Mouse (Mus musculus): ENCODE measurements around the gene Cbln4.

Gene Cbln4

GRCm38 (mm10) chr2:172043235-172043610 is at the start of gene Cbln4:
Gene Cbln4 (minus strand): TSS chr2:172043466.
- DNase-seq = no peak

- no peak for DNase-seq
Measured at GRCm38 (mm10) chr2:172078596-172078995, 35.3 kb upstream of the Cbln4 start.

GRCm38 (mm10) chr2:172076295-172076694 is 33.0 kb upstream of the Cbln4 start:
- DNase-seq = no peak

GRCm38 (mm10) chr2:172062876-172063275 is 19.6 kb upstream of the Cbln4 start:
- no peak for DNase-seq

GRCm38 (mm10) chr2:172059747-172060146 is 16.5 kb upstream of the Cbln4 start:
- DNase-seq = no peak

GRCm38 (mm10) chr2:172058936-172059665 is 15.8 kb upstream of the Cbln4 start:
- DNase-seq = no peak

GRCm38 (mm10) chr2:172046002-172046401 is 2.7 kb upstream of the Cbln4 start:
- no peak for DNase-seq

GRCm38 (mm10) chr2:172042607-172043234 is 545 bp downstream of the Cbln4 start:
- DNase-seq = no peak

- DNase-seq = no peak
Measured at GRCm38 (mm10) chr2:172042125-172042524, 1.1 kb downstream of the Cbln4 start.

GRCm38 (mm10) chr2:172040859-172041258 is 2.4 kb downstream of the Cbln4 start:
- DNase-seq = no peak

- DNase-seq = no peak
Measured at GRCm38 (mm10) chr2:172039601-172040000, 3.7 kb downstream of the Cbln4 start.

- DNase-seq = no peak
Measured at GRCm38 (mm10) chr2:172034281-172034680, 9.0 kb downstream of the Cbln4 start.

- DNase-seq = no peak
Measured at GRCm38 (mm10) chr2:172025459-172026130, 17.7 kb downstream of the Cbln4 start.

GRCm38 (mm10) chr2:172006726-172007125 is 36.5 kb downstream of the Cbln4 start:
- no peak for DNase-seq

GRCm38 (mm10) chr2:172005970-172006369 is 37.3 kb downstream of the Cbln4 start:
- DNase-seq = no peak

- no peak for DNase-seq
Measured at GRCm38 (mm10) chr2:172004029-172004984, 39.0 kb downstream of the Cbln4 start.

- no peak for DNase-seq
Measured at GRCm38 (mm10) chr2:171996979-171997686, 46.1 kb downstream of the Cbln4 start.

- DNase-seq = no peak
Measured at GRCm38 (mm10) chr2:171994861-171995260, 48.4 kb downstream of the Cbln4 start.

GRCm38 (mm10) chr2:171994240-171994639 is 49.0 kb downstream of the Cbln4 start:
- DNase-seq = no peak

GRCm38 (mm10) chr2:171986686-171987085 is 56.6 kb downstream of the Cbln4 start:
- DNase-seq = no peak
